Mouse (Mus musculus): ENCODE data around the gene Drp2. TPM values are rescaled to one million over a fixed set of nuclear protein-coding genes. Genes with fewer than 3 reads are reported as not detected.
A peak's percentile ranks its signal among the peaks of the same experiment; 100 is the strongest.

The Drp2 gene
- 10 to 100 TPM; 42.3 to 53.0 (median 51.1) TPM for total RNA-seq (2022)

- DNase-seq (ENCODE audit: low spot score in 2 of 2), result no peak
Observed at GRCm38 (mm10) chrX:134403863-134404583, at the start of gene Drp2. TSS of gene Drp2 (plus strand) at chrX:134404551.

GRCm38 (mm10) chrX:134359336-134359735, 45.0 kb upstream of the Drp2 start:
- DNase-seq (ENCODE audit: low spot score in 2 of 2), result no peak

DNA sequence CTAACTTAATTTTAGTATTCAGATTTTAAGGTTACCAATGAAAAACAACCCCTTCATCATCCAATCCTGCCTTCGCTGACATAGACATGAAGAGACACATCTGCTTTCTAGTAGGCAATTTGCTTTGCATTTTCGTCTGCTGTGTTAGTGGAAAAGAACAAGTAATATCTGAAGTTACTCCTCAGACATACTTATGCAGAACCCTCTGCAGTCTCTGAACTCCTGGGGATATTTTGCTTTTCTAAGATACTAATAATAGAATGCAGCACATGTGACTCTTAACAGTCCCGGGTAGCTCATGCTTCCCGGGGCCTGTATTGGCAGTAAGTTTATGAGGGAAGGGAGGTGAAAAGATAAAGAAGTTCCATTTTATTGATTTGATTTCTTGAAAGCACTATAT, 42.2 kb upstream of the Drp2 start:
- DNase-seq (ENCODE audit: low spot score in 2 of 2), result no peak

DNA sequence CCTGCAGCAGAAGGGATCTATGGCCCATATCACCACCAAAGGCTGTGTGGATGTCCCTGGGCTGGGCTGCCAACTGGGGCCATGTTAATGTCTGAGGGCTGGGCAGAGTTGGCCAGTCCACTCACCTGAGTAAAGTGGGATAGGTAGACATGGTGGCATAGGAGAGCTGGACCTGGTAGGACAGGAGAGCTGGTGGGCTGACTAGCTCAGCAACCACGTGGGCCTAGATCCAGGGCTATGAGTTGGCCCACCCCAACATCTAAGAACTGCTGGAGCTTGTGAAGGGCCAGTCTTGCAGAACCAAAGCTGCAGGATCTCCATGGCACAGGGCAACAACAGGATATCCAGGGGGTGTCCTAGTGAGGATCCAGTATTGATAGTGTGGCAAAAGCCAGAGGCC, 38.9 kb upstream of the Drp2 start:
- no peak for DNase-seq (ENCODE audit: low spot score in 2 of 2)

- DNase-seq (ENCODE audit: low spot score in 2 of 2), result no peak
Observed at GRCm38 (mm10) chrX:134366547-134366946, 37.8 kb upstream of the Drp2 start.

- no peak for DNase-seq (ENCODE audit: low spot score in 2 of 2)
Observed at GRCm38 (mm10) chrX:134371279-134371678, 33.1 kb upstream of the Drp2 start.

DNA sequence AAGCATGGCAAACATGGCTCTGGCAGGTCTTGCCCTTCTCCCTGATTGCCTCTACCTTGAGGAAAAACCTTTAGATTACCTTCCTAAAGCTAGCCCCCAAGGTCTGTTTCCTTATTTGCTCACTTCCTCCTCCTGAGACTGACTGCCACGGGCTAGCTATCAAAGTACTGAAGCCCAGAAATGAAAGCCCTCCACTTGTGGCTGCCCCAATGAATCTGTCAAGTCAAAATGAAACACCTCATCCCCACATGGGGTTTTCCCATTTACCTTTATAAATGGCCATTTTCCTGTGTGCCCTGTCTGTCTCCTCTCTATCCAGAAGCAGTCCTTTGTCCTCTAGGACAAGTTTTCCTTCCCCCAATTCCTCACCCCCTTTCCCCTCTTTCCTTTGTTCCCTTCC, 30.2 kb upstream of the Drp2 start:
- DNase-seq (ENCODE audit: low spot score in 2 of 2), result no peak

GRCm38 (mm10) chrX:134384896-134385295, 19.5 kb upstream of the Drp2 start:
- DNase-seq (ENCODE audit: low spot score in 2 of 2), result no peak

GRCm38 (mm10) chrX:134398972-134399371, 5.4 kb upstream of the Drp2 start:
- peak in 1 of 2 experiments; percentile 22 for DNase-seq (ENCODE audit: low spot score in 2 of 2)

GRCm38 (mm10) chrX:134404584-134404955, 219 bp downstream of the Drp2 start:
- peak in 1 of 2 experiments; percentile 22 for DNase-seq (ENCODE audit: low spot score in 2 of 2)

GRCm38 (mm10) chrX:134409354-134409900, 5.1 kb downstream of the Drp2 start:
- DNase-seq (ENCODE audit: low spot score in 2 of 2), result no peak

- no peak for DNase-seq (ENCODE audit: low spot score in 2 of 2)
Observed at GRCm38 (mm10) chrX:134412096-134412495, 7.7 kb downstream of the Drp2 start.

GRCm38 (mm10) chrX:134420097-134420496, 15.7 kb downstream of the Drp2 start:
- DNase-seq (ENCODE audit: low spot score in 2 of 2), result no peak

DNA sequence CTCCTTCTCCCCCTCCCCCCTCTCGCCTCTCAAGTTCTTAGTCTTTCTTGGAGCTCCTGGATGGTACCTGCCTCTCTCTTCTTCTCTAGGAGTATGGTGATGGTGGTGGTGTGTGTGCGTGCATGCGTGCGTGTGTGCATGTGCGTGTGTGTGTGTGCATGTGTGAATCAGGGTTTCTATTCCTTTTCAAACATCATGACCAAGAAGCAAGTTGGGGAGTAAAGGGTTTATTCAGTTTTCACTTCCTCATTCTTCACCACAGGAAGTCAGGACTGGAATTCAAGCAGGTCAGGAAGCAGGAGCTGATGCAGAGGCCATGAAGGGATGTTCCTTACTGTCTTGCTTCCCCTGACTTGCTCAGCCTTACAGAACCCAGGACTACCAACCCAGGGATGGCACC, 19.9 kb downstream of the Drp2 start:
- no peak for DNase-seq (ENCODE audit: low spot score in 2 of 2)

DNA sequence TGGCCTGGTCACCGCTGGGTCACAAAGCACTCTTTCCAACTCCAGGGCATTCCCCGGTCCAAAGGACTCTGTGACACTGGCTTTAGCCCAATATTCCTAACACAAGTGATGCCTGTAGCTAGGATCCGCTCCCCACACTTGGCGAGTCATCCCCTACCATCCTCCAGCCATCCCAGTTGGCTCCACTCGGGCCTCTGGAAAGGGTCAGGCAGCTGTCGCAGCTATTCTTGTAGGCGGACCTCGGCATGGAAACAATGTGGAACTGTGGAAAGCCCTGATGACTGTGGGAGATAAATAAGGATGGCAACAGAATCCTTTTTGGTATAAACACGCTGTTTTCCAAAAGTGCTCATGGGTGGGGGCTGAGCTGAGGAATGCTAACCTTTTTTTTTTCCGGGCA, 21.4 kb downstream of the Drp2 start:
- no peak for DNase-seq (ENCODE audit: low spot score in 2 of 2)

GRCm38 (mm10) chrX:134426819-134427218, 22.5 kb downstream of the Drp2 start:
- no peak for DNase-seq (ENCODE audit: low spot score in 2 of 2)

DNA sequence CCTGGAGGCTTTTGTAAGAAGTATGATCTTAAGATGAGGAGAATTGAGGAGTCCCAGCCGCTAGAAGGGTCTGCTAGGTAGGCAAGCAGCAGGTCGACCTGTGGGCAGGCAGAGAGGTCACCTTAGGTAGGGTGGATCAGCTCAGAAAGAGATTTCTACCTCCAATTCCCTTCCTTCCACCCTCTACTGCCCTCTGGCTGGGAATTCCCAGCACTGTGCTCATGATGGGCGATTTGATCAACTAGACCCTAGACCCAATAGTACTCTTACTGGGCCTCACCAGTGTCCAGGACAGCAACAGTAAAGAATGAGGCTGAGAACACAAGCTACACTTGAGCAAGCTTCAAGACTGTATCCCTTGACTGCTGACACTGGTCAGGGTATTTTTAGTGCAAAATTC, 23.0 kb downstream of the Drp2 start:
- no peak for DNase-seq (ENCODE audit: low spot score in 2 of 2)

DNA sequence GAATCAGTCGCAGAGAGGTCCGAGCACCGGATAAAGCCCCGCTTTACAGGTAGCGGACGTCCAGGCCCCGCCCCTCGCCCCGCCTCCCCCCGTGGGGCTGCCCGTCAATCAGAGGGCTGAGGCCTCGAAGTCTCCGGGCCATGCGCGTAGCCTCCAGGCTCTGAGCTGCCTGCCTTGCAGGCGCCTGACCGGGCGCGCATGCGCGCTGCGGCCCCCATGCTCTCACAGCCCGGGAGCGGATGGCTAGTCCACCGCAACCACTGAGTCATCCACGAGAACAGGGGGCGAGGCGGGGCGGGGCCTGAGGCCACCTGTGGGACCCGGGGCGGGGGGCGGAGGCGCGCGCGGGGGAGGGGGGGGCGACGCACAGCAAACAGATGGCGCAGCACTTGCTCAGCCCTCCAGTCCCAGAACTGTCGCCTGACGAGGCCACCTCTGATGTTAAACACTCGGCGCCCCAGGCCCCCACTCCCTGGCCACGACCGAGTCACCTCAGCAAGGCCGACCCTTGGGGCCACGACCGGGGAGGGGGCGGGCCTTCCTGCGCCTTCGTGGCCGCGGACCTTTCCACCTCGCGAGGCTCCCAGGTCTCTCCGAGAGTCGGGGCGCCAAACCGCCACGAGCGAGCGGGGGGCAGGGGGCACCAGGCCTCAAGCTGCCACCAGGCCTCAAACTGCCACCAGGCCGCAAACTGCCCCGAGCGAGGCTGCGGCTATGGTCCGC, 70.8 kb downstream of the Drp2 start:
- no peak for DNase-seq (ENCODE audit: low spot score in 2 of 2)

GRCm38 (mm10) chrX:134476290-134476689, 71.9 kb downstream of the Drp2 start, which contains the start of gene Taf7l:
TSS of gene Taf7l (minus strand) at chrX:134476490.
- no peak for DNase-seq (ENCODE audit: low spot score in 2 of 2)

GRCm38 (mm10) chrX:134481720-134482119, 77.4 kb downstream of the Drp2 start:
- no peak for DNase-seq (ENCODE audit: low spot score in 2 of 2)

DNA sequence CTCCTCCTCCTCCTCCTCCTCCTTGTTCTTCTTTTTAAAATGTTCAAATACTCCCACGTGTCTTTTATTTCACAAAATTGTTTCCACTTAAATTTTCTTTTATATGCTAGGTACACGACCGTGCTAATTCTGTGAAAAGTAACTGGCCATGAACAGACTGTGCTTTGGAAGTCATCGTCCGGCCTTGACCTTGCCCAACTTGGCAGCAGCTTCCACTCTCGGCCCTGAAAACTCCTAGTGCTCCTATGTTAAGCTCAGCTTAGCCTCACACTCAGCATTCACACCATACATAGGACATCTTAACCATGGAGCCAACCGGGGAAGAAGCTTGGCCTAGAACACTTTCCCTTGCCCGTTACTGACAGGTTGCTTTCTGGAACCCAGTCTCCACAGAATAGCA, 96.3 kb downstream of the Drp2 start:
- DNase-seq (ENCODE audit: low spot score in 2 of 2), result no peak

Measured in left cerebral cortex, adult 8-10 months (tissue).